Mouse (Mus musculus) intestine, embryonic 14.5 days (tissue): ENCODE measurements around the gene Olfr1512. TPM values are rescaled to one million over a fixed set of nuclear protein-coding genes. Genes with fewer than 3 reads are reported as not detected.

Experiments
- polyA plus RNA-seq: library from polyadenylated mRNA; unstranded; fragments of >200 nt; fragmentation: Nextera tagmentation; extraction: Ambion mirVana; gene quantifications from 2 replicates; pipeline ENCODE4 v1.2.1, GENCODE M21; 2014

Olfr1512 gene
- polyA plus RNA-seq, 1 experiment from 2014 or later, result not detected

Other genes with a start within 250 kb of the Olfr1512 start
- 68.9 and 73.5 TPM in 2 replicates for gene Supt16, start 181.8 kb downstream of the Olfr1512 start, polyA plus RNA-seq
- 47.4 and 50.6 TPM in 2 replicates for gene Chd8, start 121.4 kb downstream of the Olfr1512 start, polyA plus RNA-seq
- 34.3 and 44.9 TPM in 2 replicates for gene Tox4, start 100.0 kb downstream of the Olfr1512 start, polyA plus RNA-seq
- gene Rab2b, start 99.6 kb downstream of the Olfr1512 start, polyA plus RNA-seq, result 21.0 and 22.1 TPM in 2 replicates
- gene Mettl3, start 74.0 kb downstream of the Olfr1512 start, polyA plus RNA-seq, result 37.0 and 43.5 TPM in 2 replicates
- 15.2 and 16.2 TPM in 2 replicates for gene Sall2, start 50.4 kb downstream of the Olfr1512 start, polyA plus RNA-seq
- gene Olfr1513, start 22.8 kb downstream of the Olfr1512 start, polyA plus RNA-seq, result not detected in 2 replicates
- not detected in 2 replicates for gene Olfr1511, start 18.2 kb upstream of the Olfr1512 start, polyA plus RNA-seq
- not detected in 2 replicates for gene Olfr1510, start 35.2 kb upstream of the Olfr1512 start, polyA plus RNA-seq
- gene Olfr1509, start 63.8 kb upstream of the Olfr1512 start, polyA plus RNA-seq, result not detected in 2 replicates
- gene Olfr1508, start 88.3 kb upstream of the Olfr1512 start, polyA plus RNA-seq, result not detected in 2 replicates
- not detected in 2 replicates for gene Olfr1507, start 116.6 kb upstream of the Olfr1512 start, polyA plus RNA-seq